Mouse (Mus musculus): ENCODE data around the gene Lca5l. TPM values are rescaled to one million over a fixed set of nuclear protein-coding genes. Genes with fewer than 3 reads are reported as not detected.

The Lca5l gene
- polyA plus RNA-seq, 1 experiment from 2014 or later: 1.1 TPM

DNA sequence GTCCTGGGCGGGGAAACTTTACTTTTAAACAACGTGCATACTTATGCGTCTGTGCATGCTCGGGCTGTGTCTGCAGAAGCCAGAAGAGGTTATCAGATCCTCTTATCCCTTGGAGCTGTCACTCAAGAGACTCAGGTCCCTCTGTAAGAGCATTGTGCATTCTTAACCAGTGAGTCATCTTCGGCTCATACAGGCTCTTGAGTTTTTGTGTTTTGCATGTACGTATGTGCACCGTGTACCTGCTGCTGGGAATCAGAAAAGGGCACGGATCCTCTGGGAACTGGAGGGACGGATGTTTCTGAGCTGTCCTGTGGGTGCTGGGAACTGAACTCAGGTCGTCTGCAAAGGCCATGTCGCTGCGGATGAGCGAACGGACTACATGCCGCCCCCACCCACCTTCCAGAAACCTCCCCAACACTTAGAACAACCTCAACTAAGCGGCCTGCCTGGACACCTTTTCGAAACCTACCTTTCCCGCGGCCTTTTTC, 65.3 kb downstream of the Lca5l start:
- H3K9ac ChIP-seq (ENCODE audit: low read length): peak overlapping the region; percentile 99
- peak overlapping the region; percentile 92 for H3K4me2 ChIP-seq (ENCODE audit: low read depth)
- DNase-seq (ENCODE audit: low spot score) (peak; percentile 39), ATAC-seq (ENCODE audit: insufficient read depth, low FRiP score, low TSS enrichment) (no peak)
- peak overlapping the region; percentile 97 for H3K27ac ChIP-seq (ENCODE audit: low read depth, low read length)
- WGBS: 9% methylated on average over 19 of the region's 19 CpGs
- peaks cover 13% of the 10 kb centered on the region for H3K4me1 ChIP-seq (ENCODE audit: control insufficient read depth, insufficient read depth, low read length)
- no peaks in the 10 kb centered on the region for H3K27me3 ChIP-seq (ENCODE audit: control insufficient read depth, insufficient read depth, low read length)
- H3K9me3 ChIP-seq (ENCODE audit: control insufficient read depth, low read length): no peaks in the 10 kb centered on the region
- H3K36me3 ChIP-seq (ENCODE audit: control insufficient read depth, insufficient read depth, low read length): peaks cover 21% of the 10 kb centered on the region
- peak overlapping the region; percentile 97 for H3K4me3 ChIP-seq (ENCODE audit: low read depth, low read length)

- no peak overlapping the region for H3K4me2 ChIP-seq (ENCODE audit: low read depth)
- H3K27me3 ChIP-seq (ENCODE audit: control insufficient read depth, insufficient read depth, low read length): no peaks in the 10 kb centered on the region
- H3K4me3 ChIP-seq (ENCODE audit: low read depth, low read length): no peak overlapping the region
- H3K9me3 ChIP-seq (ENCODE audit: control insufficient read depth, low read length): no peaks in the 10 kb centered on the region
- H3K4me1 ChIP-seq (ENCODE audit: control insufficient read depth, insufficient read depth, low read length): peaks cover under 1% of the 10 kb centered on the region; the same call in 1 of the 2 replicates
- no peak for DNase-seq (ENCODE audit: low spot score)
- H3K27ac ChIP-seq (ENCODE audit: low read depth, low read length): no peak overlapping the region
- H3K9ac ChIP-seq (ENCODE audit: low read length): no peak overlapping the region
- ATAC-seq (ENCODE audit: insufficient read depth, low FRiP score, low TSS enrichment): no peak
- 80% methylated on average over 4 of the region's 4 CpGs for WGBS
- H3K36me3 ChIP-seq (ENCODE audit: control insufficient read depth, insufficient read depth, low read length): peaks cover 23% of the 10 kb centered on the region
Observed at GRCm38 (mm10) chr16:96120022-96120623, 71.9 kb downstream of the Lca5l start.

- Histone ChIP-seq H3K4me1 (ENCODE audit: control insufficient read depth, insufficient read depth, low read length) (no peaks in the 10 kb centered on the region), H3K27me3 (ENCODE audit: control insufficient read depth, insufficient read depth, low read length) (no peaks in the 10 kb centered on the region), H3K36me3 (ENCODE audit: control insufficient read depth, insufficient read depth, low read length) (no peaks in the 10 kb centered on the region), H3K27ac (ENCODE audit: low read depth, low read length) (no peak overlapping the region), H3K4me3 (ENCODE audit: low read depth, low read length) (no peak overlapping the region), H3K4me2 (ENCODE audit: low read depth) (no peak overlapping the region), H3K9me3 (ENCODE audit: control insufficient read depth, low read length) (no peaks in the 10 kb centered on the region), H3K9ac (ENCODE audit: low read length) (no peak overlapping the region)
- WGBS: 45% methylated on average over 4 of the region's 4 CpGs
- DNase-seq (ENCODE audit: low spot score) (no peak), ATAC-seq (ENCODE audit: insufficient read depth, low FRiP score, low TSS enrichment) (no peak)
Observed at GRCm38 (mm10) chr16:96114729-96115128, 77.3 kb downstream of the Lca5l start.

DNA sequence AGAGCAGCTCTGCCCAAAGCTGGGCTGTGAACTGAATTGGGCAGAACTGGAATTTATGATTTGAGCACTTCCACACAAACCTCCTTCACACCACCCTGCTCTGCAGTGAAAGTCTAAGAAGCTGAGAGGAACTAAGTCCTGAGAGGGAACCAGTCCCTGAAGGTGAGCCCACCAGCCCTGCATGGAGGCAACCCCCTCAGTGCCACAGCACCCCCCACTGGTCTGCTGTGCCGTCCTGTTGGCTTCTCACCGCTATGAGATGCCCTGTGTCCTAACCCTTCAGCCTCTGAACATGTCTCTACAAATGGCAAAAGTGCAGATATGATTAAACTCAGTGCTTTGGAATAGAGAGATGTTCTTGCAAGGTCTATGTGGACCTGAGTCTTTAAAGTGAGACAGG, 79.3 kb downstream of the Lca5l start:
- 52% methylated on average over 2 of the region's 2 CpGs for WGBS
- Histone ChIP-seq H3K4me2 (ENCODE audit: low read depth) (no peak overlapping the region), H3K27ac (ENCODE audit: low read depth, low read length) (no peak overlapping the region), H3K36me3 (ENCODE audit: control insufficient read depth, insufficient read depth, low read length) (no peaks in the 10 kb centered on the region), H3K9me3 (ENCODE audit: control insufficient read depth, low read length) (no peaks in the 10 kb centered on the region), H3K9ac (ENCODE audit: low read length) (no peak overlapping the region), H3K4me1 (ENCODE audit: control insufficient read depth, insufficient read depth, low read length) (no peaks in the 10 kb centered on the region), H3K4me3 (ENCODE audit: low read depth, low read length) (no peak overlapping the region), H3K27me3 (ENCODE audit: control insufficient read depth, insufficient read depth, low read length) (no peaks in the 10 kb centered on the region)
- DNase-seq (ENCODE audit: low spot score) (no peak), ATAC-seq (ENCODE audit: insufficient read depth, low FRiP score, low TSS enrichment) (no peak)

GRCm38 (mm10) chr16:96110655-96111345, 81.3 kb downstream of the Lca5l start:
- ATAC-seq (ENCODE audit: insufficient read depth, low FRiP score, low TSS enrichment) (no peak), DNase-seq (ENCODE audit: low spot score) (no peak)
- no peaks in the 10 kb centered on the region for H3K4me1 ChIP-seq (ENCODE audit: control insufficient read depth, insufficient read depth, low read length)
- no peaks in the 10 kb centered on the region for H3K27me3 ChIP-seq (ENCODE audit: control insufficient read depth, insufficient read depth, low read length)
- 87% methylated on average over 5 of the region's 5 CpGs for WGBS
- no peaks in the 10 kb centered on the region for H3K36me3 ChIP-seq (ENCODE audit: control insufficient read depth, insufficient read depth, low read length)
- H3K27ac ChIP-seq (ENCODE audit: low read depth, low read length): no peak overlapping the region
- no peaks in the 10 kb centered on the region for H3K9me3 ChIP-seq (ENCODE audit: control insufficient read depth, low read length)
- no peak overlapping the region for H3K4me3 ChIP-seq (ENCODE audit: low read depth, low read length)
- no peak overlapping the region for H3K4me2 ChIP-seq (ENCODE audit: low read depth)
- H3K9ac ChIP-seq (ENCODE audit: low read length): no peak overlapping the region

- Histone ChIP-seq H3K36me3 (ENCODE audit: control insufficient read depth, insufficient read depth, low read length) (no peaks in the 10 kb centered on the region), H3K4me2 (ENCODE audit: low read depth) (no peak overlapping the region), H3K4me3 (ENCODE audit: low read depth, low read length) (no peak overlapping the region), H3K27me3 (ENCODE audit: control insufficient read depth, insufficient read depth, low read length) (no peaks in the 10 kb centered on the region), H3K9ac (ENCODE audit: low read length) (no peak overlapping the region), H3K9me3 (ENCODE audit: control insufficient read depth, low read length) (no peaks in the 10 kb centered on the region), H3K27ac (ENCODE audit: low read depth, low read length) (no peak overlapping the region), H3K4me1 (ENCODE audit: control insufficient read depth, insufficient read depth, low read length) (no peaks in the 10 kb centered on the region)
- DNase-seq (ENCODE audit: low spot score) (no peak), ATAC-seq (ENCODE audit: insufficient read depth, low FRiP score, low TSS enrichment) (no peak)
- WGBS: 70% methylated on average over 4 of the region's 4 CpGs
Observed at GRCm38 (mm10) chr16:96109673-96110072, 82.4 kb downstream of the Lca5l start.

Other genes starting within 250 kb of the Lca5l start
- gene Psmg1, start 201.3 kb downstream of the Lca5l start, polyA plus RNA-seq (2014; fragmentation: Nextera tagmentation; extraction: Ambion mirVana): 86.8 and 92.6 TPM in 2 replicates
- 215 and 223 TPM in 2 replicates for gene Brwd1, start 109.7 kb downstream of the Lca5l start, polyA plus RNA-seq (2014; fragmentation: Nextera tagmentation; extraction: Ambion mirVana)
- gene Hmgn1, start 64.5 kb downstream of the Lca5l start, polyA plus RNA-seq (2014; fragmentation: Nextera tagmentation; extraction: Ambion mirVana): 732 and 792 TPM in 2 replicates
- 115 and 124 TPM in 2 replicates for gene Wrb, start 46.9 kb downstream of the Lca5l start, polyA plus RNA-seq (2014; fragmentation: Nextera tagmentation; extraction: Ambion mirVana)
- gene Sh3bgr, start 8.2 kb upstream of the Lca5l start, polyA plus RNA-seq (2014; fragmentation: Nextera tagmentation; extraction: Ambion mirVana): 3.5 and 4.4 TPM in 2 replicates
- 0.41 and 0.76 TPM in 2 replicates for gene B3galt5, start 43.5 kb upstream of the Lca5l start, polyA plus RNA-seq (2014; fragmentation: Nextera tagmentation; extraction: Ambion mirVana)